Mouse (Mus musculus): Measurements from ENCODE around the gene Galk2.

DNA sequence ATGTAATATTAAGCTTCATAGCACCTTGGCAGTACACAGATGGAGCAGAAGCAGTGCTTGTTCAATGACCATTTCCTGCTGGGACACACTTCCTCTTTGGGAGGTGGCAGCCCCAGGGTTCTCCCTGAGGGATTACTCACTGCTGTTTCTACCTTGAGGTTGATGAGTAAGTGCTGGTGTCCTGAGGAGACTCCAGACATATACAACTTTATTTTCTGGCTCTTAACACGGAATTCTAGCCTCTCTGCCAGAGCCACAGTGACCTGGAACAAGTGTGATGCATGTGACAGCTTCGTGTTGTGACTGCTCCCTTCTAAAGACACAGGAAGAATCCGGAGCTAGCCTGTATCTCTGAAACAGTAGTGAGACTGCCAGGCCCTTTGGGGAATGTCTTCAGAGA lies 75.1 kb downstream of the Galk2 start:
- no peak for TF ChIP-seq CTCF (IDR thresholded peaks at IDR 0.05; ENCODE audit: control insufficient read depth, insufficient read depth, low read length)
- no peak for TF ChIP-seq POLR2A (IDR thresholded peaks at IDR 0.05; ENCODE audit: borderline replicate concordance, control insufficient read depth, low read depth, low read length)
